25 mouse cellular contexts compared by ENCODE assay signal in the genomic region with DNA sequence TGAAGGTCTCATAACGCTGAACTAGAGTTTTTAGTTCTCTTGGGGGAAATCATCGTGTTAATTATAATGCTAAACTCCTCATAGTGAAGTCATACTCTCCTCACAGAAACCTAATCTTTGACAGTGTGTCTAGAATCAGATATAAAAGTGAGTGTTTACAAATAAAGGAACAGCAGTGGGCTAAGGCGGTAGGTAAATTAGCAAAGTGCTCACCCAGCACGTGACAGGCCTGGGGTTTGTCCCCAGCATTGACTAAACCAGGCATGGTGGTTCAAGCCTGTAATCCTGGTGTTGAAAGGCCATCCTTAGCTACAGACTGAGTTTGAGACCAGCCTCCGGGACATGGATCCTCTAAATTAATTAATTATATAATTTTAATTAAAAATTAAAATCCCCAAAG.
"Had no signal": no experiment of that assay in that cellular context is flagged by ENCODE, and none has a peak within 500 bp of the region (broad histone marks: within the 10 kb centered on the region; RNA-seq: fewer than 3 reads in every experiment).

No protein-coding gene starts in this region.

- H3K36me3 ChIP-seq: heart, embryonic 13.5 days; heart, embryonic 15.5 days; hindbrain, embryonic 13.5 days; hindbrain, embryonic 15.5 days; intestine, embryonic 15.5 days; limb, embryonic 13.5 days; limb, embryonic 15.5 days; liver, embryonic 12.5 days had no signal

- H3K9ac ChIP-seq: heart, embryonic 13.5 days; heart, embryonic 15.5 days; hindbrain, embryonic 13.5 days; hindbrain, embryonic 15.5 days; intestine, embryonic 15.5 days; limb, embryonic 13.5 days; limb, embryonic 15.5 days; liver, embryonic 12.5 days; liver, embryonic 14.5 days had no signal

- H3K4me2 ChIP-seq: heart, embryonic 11.5 days; heart, embryonic 13.5 days; heart, embryonic 15.5 days; hindbrain, embryonic 13.5 days; hindbrain, embryonic 15.5 days; intestine, embryonic 15.5 days; limb, embryonic 13.5 days; limb, embryonic 15.5 days; liver, embryonic 12.5 days had no signal

- H3K9me3 ChIP-seq: heart, embryonic 13.5 days; heart, embryonic 15.5 days; hindbrain, embryonic 13.5 days; hindbrain, embryonic 15.5 days; intestine, embryonic 15.5 days; limb, embryonic 13.5 days; limb, embryonic 15.5 days; liver, embryonic 12.5 days had no signal

- H3K4me3 ChIP-seq: heart, adult 2 months; heart, embryonic 13.5 days; heart, embryonic 15.5 days; hindbrain, embryonic 13.5 days; hindbrain, embryonic 15.5 days; intestine, embryonic 15.5 days; limb, embryonic 13.5 days; limb, embryonic 15.5 days; liver, embryonic 12.5 days had no signal

- DNase-seq: gastrocnemius, postnatal 14 days; gastrocnemius, postnatal 36 days; heart, adult 11 months; heart, adult 2 months; heart, postnatal 14 days; heart, postnatal 36 days; kidney, adult 18-20 months; kidney, adult 8-10 months; kidney, postnatal 10 days; kidney, postnatal 25 days; kidney, postnatal 4 days; left cerebral cortex, postnatal 4 days had no signal

- ATAC-seq: hindbrain, postnatal 0 days; inflammation-experienced regulatory T-cells, adult 6 months; intestine, embryonic 15.5 days; intestine, postnatal 0 days; liver, embryonic 12.5 days had no signal

- H3K27ac ChIP-seq: heart, adult 2 months; heart, embryonic 13.5 days; heart, embryonic 15.5 days; hindbrain, embryonic 13.5 days; hindbrain, embryonic 15.5 days; hindbrain, postnatal 0 days; intestine, embryonic 15.5 days; limb, embryonic 13.5 days; limb, embryonic 15.5 days; liver, embryonic 12.5 days; liver, embryonic 14.5 days had no signal

- H3K27me3 ChIP-seq: heart, embryonic 13.5 days; heart, embryonic 15.5 days; hindbrain, embryonic 13.5 days; hindbrain, embryonic 15.5 days; intestine, embryonic 15.5 days; limb, embryonic 13.5 days; limb, embryonic 15.5 days had no signal
